Mouse (Mus musculus): ENCODE data around the gene Rnf115. TPM values are rescaled to one million over a fixed set of nuclear protein-coding genes. Genes with fewer than 3 reads are reported as not detected.

Rnf115 gene
- polyA plus RNA-seq, 1 experiment from 2014 or later, result 46.1 TPM

DNA sequence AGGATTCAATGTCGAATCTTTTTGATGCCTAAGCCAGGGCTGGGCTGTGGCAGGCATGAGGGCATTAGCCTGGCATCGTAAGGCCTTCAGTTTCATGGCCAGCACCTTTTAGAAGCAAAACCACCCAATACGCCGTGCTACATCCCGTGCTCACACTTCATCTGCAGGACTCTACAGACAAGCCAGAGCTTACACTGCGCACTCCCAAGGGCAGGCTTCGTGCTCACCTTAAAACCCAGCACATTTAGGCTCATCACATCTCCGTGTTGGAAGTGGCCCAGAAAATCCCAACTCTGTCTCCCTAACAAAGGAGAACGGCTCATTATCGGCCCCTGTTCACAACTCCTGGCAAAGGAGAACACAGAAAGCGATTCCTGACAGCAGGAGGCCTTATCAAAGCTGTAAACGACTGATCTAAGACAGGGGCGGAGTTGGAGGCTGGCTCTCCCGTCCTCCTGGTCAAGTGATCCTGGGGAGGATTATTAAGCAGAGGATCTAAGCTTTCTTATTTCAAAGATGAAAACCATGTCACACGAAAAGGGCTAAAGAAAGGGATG is 100.9 kb downstream of the Rnf115 start:
- ATAC-seq, result no peak; the same call in 1 of the 2 replicates
- no peak overlapping the region for H3K4me3 ChIP-seq (replicated peaks)
- no peaks in the 10 kb centered on the region for H3K27me3 ChIP-seq (replicated peaks)
- no peak overlapping the region for H3K27ac ChIP-seq
- 0 out of 2 replicates have a peak, but pooled peaks cover 6% of the 10 kb centered on the region for H3K4me1 ChIP-seq (replicated peaks)
- H3K36me3 ChIP-seq, result no peaks in the 10 kb centered on the region
- peak overlapping the region; percentile 40 for H3K4me2 ChIP-seq (replicated peaks)
- H3K9ac ChIP-seq, result no peak overlapping the region
- 27% methylated on average over 15 of the region's 15 CpGs for WGBS
- H3K9me3 ChIP-seq, result no peaks in the 10 kb centered on the region

GRCm38 (mm10) chr3:96828984-96829383 is 101.5 kb downstream of the Rnf115 start, which contains the start of the genes Pdzk1 and Cd160:
Gene Pdzk1, plus strand, starts transcription at chr3:96829284.
Gene Cd160, minus strand, starts transcription at chr3:96829351.
- no peak within 1 kb of the TSS for H3K27ac ChIP-seq
- no peak within 1 kb of the TSS for H3K9ac ChIP-seq
- H3K9me3 ChIP-seq, result no peaks in the 10 kb centered on the region
- no peaks in the 10 kb centered on the region for H3K27me3 ChIP-seq (replicated peaks)
- 0 out of 2 replicates have a peak, but pooled peaks cover 6% of the 10 kb centered on the region for H3K4me1 ChIP-seq (replicated peaks)
- 82% methylated on average over 1 of the region's 1 CpGs for WGBS
- peak within 1 kb of the TSS; percentile 40 for H3K4me2 ChIP-seq (replicated peaks)
- ATAC-seq, result 0 out of 2 replicates have a peak, but pooled peaks have one; percentile 12
- no peaks in the 10 kb centered on the region for H3K36me3 ChIP-seq
- H3K4me3 ChIP-seq (replicated peaks), result no peak within 1 kb of the TSS

DNA sequence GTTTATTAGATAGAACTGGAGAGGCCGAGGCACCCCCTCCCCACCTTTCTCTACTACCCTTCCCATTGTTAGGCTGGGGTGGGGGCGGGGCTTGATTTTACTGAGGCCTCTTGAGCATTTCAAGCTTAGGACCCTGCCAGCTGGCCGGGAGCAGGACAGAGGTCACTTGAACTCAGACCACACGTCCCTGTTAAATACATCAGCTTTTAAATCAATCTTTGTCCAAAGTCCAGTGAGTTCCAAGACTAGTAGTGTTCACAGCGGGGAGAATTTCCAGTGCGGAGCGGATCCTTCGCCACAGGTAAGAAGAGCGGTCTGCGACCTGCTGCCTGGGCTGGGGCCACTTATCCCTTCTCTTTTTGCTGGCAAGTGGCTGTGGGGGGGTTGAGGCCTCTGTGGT is 102.4 kb downstream of the Rnf115 start:
- Histone ChIP-seq H3K4me3 (replicated peaks) (no peak overlapping the region), H3K27me3 (replicated peaks) (no peaks in the 10 kb centered on the region), H3K4me2 (replicated peaks) (0 out of 2 replicates have a peak overlapping the region, but pooled peaks have one; percentile 7), H3K9ac (no peak overlapping the region), H3K9me3 (no peaks in the 10 kb centered on the region), H3K27ac (no peak overlapping the region), H3K4me1 (replicated peaks) (0 out of 2 replicates have a peak, but pooled peaks cover 6% of the 10 kb centered on the region), H3K36me3 (no peaks in the 10 kb centered on the region)
- peak; percentile 67 for ATAC-seq
- 70% methylated on average over 10 of the region's 10 CpGs for WGBS

- Histone ChIP-seq H3K9ac (no peak overlapping the region), H3K27ac (no peak overlapping the region), H3K4me2 (replicated peaks) (no peak overlapping the region), H3K36me3 (no peaks in the 10 kb centered on the region), H3K4me3 (replicated peaks) (no peak overlapping the region), H3K4me1 (replicated peaks) (0 out of 2 replicates have a peak, but pooled peaks cover 6% of the 10 kb centered on the region), H3K27me3 (replicated peaks) (no peaks in the 10 kb centered on the region), H3K9me3 (no peaks in the 10 kb centered on the region)
- ATAC-seq, result no peak
- WGBS, result 49% methylated on average over 5 of the region's 5 CpGs
Measured at GRCm38 (mm10) chr3:96832930-96833329, 105.5 kb downstream of the Rnf115 start.

DNA sequence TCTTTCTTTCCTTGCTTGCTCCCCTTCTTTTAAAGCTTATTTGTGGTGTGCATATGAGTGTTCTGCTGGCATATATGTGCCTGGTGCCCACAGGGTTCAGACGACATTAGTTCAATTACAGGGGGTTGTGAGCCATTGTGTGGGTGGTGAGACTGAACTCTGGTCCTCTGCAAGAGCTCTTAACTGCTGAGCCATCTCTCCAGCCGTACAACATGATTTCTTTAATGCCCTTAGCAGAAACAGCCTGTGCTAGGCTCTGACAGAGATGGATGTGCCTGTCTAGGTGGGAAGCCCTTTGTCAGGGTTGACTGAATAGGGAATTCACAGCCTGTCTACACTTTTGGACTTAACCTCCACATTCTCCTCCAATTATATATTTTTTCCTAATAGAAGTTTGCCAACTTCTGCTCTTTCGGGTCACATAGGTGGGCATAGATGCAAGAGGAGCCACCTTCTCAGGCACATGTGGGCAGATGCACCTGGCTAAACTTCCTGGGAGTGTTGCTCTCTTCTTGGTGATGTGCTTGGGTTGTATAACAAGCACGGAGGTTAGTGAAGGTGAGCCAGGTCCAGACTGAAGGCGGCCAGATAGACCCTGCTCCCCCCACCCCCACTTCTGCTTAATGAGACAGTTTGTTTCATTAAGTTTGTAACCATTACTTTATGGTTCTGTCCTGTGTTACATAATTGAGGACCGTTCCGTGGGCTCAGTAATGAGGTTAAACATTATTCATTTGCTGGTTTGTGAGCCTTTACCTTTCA is 107.3 kb downstream of the Rnf115 start:
- no peaks in the 10 kb centered on the region for H3K36me3 ChIP-seq
- no peaks in the 10 kb centered on the region for H3K9me3 ChIP-seq
- H3K27ac ChIP-seq, result no peak overlapping the region
- H3K27me3 ChIP-seq (replicated peaks), result no peaks in the 10 kb centered on the region
- ATAC-seq, result no peak
- WGBS, result 66% methylated on average over 7 of the region's 7 CpGs
- H3K4me2 ChIP-seq (replicated peaks), result no peak overlapping the region
- H3K4me1 ChIP-seq (replicated peaks), result no peaks in the 10 kb centered on the region
- no peak overlapping the region for H3K4me3 ChIP-seq (replicated peaks)
- no peak overlapping the region for H3K9ac ChIP-seq

- no peaks in the 10 kb centered on the region for H3K9me3 ChIP-seq
- H3K4me2 ChIP-seq (replicated peaks), result no peak overlapping the region
- no peaks in the 10 kb centered on the region for H3K36me3 ChIP-seq
- no peak overlapping the region for H3K4me3 ChIP-seq (replicated peaks)
- H3K9ac ChIP-seq, result no peak overlapping the region
- no peaks in the 10 kb centered on the region for H3K27me3 ChIP-seq (replicated peaks)
- no peak overlapping the region for H3K27ac ChIP-seq
- ATAC-seq, result no peak
- WGBS, result 47% methylated on average over 2 of the region's 2 CpGs
- no peaks in the 10 kb centered on the region for H3K4me1 ChIP-seq (replicated peaks)
Measured at GRCm38 (mm10) chr3:96836414-96836813, 109.0 kb downstream of the Rnf115 start.

- peak; percentile 87 for ATAC-seq
- no peaks in the 10 kb centered on the region for H3K4me1 ChIP-seq (replicated peaks)
- H3K27me3 ChIP-seq (replicated peaks), result no peaks in the 10 kb centered on the region
- no peak overlapping the region for H3K4me2 ChIP-seq (replicated peaks)
- H3K9ac ChIP-seq, result no peak overlapping the region
- H3K36me3 ChIP-seq, result no peaks in the 10 kb centered on the region
- H3K27ac ChIP-seq, result no peak overlapping the region
- H3K4me3 ChIP-seq (replicated peaks), result no peak overlapping the region
- no peaks in the 10 kb centered on the region for H3K9me3 ChIP-seq
- 61% methylated on average over 7 of the region's 7 CpGs for WGBS
Measured at GRCm38 (mm10) chr3:96838996-96839645, 111.7 kb downstream of the Rnf115 start.

Other genes starting within 250 kb of the Rnf115 start
- 0.29 and 0.37 TPM in 2 replicates for gene Hfe2, start 202.5 kb upstream of the Rnf115 start, polyA plus RNA-seq (2015; fragmentation: Nextera tagmentation; extraction: Ambion mirVana)
- gene Txnip, start 169.7 kb upstream of the Rnf115 start, polyA plus RNA-seq (2015; fragmentation: Nextera tagmentation; extraction: Ambion mirVana), result 136 and 146 TPM in 2 replicates
- 0.67 and 1.5 TPM in 2 replicates for gene Gm16253, start 150.7 kb upstream of the Rnf115 start, polyA plus RNA-seq (2015; fragmentation: Nextera tagmentation; extraction: Ambion mirVana)
- gene Polr3gl, start 133.5 kb upstream of the Rnf115 start, polyA plus RNA-seq (2015; fragmentation: Nextera tagmentation; extraction: Ambion mirVana), result 26.5 and 31.3 TPM in 2 replicates
- gene Ankrd34a, start 131.0 kb upstream of the Rnf115 start, polyA plus RNA-seq (2015; fragmentation: Nextera tagmentation; extraction: Ambion mirVana), result 1.9 and 2.3 TPM in 2 replicates
- 4.8 and 5.7 TPM in 2 replicates for gene Lix1l, start 126.5 kb upstream of the Rnf115 start, polyA plus RNA-seq (2015; fragmentation: Nextera tagmentation; extraction: Ambion mirVana)
- 113 and 118 TPM in 2 replicates for gene Rbm8a, start 97.7 kb upstream of the Rnf115 start, polyA plus RNA-seq (2015; fragmentation: Nextera tagmentation; extraction: Ambion mirVana)
- 42.2 TPM in 2 replicates for gene Pex11b, start 92.3 kb upstream of the Rnf115 start, polyA plus RNA-seq (2015; fragmentation: Nextera tagmentation; extraction: Ambion mirVana)
- gene Gm42957, start 92.2 kb upstream of the Rnf115 start, polyA plus RNA-seq (2015; fragmentation: Nextera tagmentation; extraction: Ambion mirVana), result 0.08 TPM in 1 of 2 replicates, not detected in the other
- gene Itga10, start 82.1 kb upstream of the Rnf115 start, polyA plus RNA-seq (2015; fragmentation: Nextera tagmentation; extraction: Ambion mirVana), result 0.43 and 0.49 TPM in 2 replicates
- 0.48 and 0.49 TPM in 2 replicates for gene Ankrd35, start 57.5 kb upstream of the Rnf115 start, polyA plus RNA-seq (2015; fragmentation: Nextera tagmentation; extraction: Ambion mirVana)
- gene Pias3, start 31.3 kb upstream of the Rnf115 start, polyA plus RNA-seq (2015; fragmentation: Nextera tagmentation; extraction: Ambion mirVana), result 37.1 and 37.2 TPM in 2 replicates
- 5.7 and 5.9 TPM in 2 replicates for gene Nudt17, start 19.1 kb upstream of the Rnf115 start, polyA plus RNA-seq (2015; fragmentation: Nextera tagmentation; extraction: Ambion mirVana)
- 36.5 and 39.3 TPM in 2 replicates for gene Polr3c, start within 50 bp of the Rnf115 start, polyA plus RNA-seq (2015; fragmentation: Nextera tagmentation; extraction: Ambion mirVana)
- 16.0 and 19.9 TPM in 2 replicates for gene Pdzk1, start 101.6 kb downstream of the Rnf115 start, polyA plus RNA-seq (2015; fragmentation: Nextera tagmentation; extraction: Ambion mirVana)
- gene Cd160, start 101.7 kb downstream of the Rnf115 start, polyA plus RNA-seq (2015; fragmentation: Nextera tagmentation; extraction: Ambion mirVana), result 1.1 and 1.4 TPM in 2 replicates
- 14.8 and 16.4 TPM in 2 replicates for gene Gja5, start 177.0 kb downstream of the Rnf115 start, polyA plus RNA-seq (2015; fragmentation: Nextera tagmentation; extraction: Ambion mirVana)
- 74.3 and 75.0 TPM in 2 replicates for gene Gpr89, start 177.7 kb downstream of the Rnf115 start, polyA plus RNA-seq (2015; fragmentation: Nextera tagmentation; extraction: Ambion mirVana)
- gene Gja8, start 198.4 kb downstream of the Rnf115 start, polyA plus RNA-seq (2015; fragmentation: Nextera tagmentation; extraction: Ambion mirVana), result 0.01 and 0.03 TPM in 2 replicates

Data from intestine, embryonic 15.5 days (tissue).